In genomic region chrX:166172661-166173060, GRCm38 (mm10) we compare ENCODE assay signal across 12 mouse cellular contexts. TPM values are rescaled to one million over a fixed set of nuclear protein-coding genes. Genes with fewer than 3 reads are reported as not detected.
DNase-seq lines count a peak whose midpoint lies in the region; ATAC-seq and TF ChIP-seq lines count a peak whose summit lies in the region.
"Had no signal": no experiment of that assay in that cellular context is flagged by ENCODE, and none has a peak within 500 bp of the region (broad histone marks: within the 10 kb centered on the region; RNA-seq: fewer than 3 reads in every experiment).

No protein-coding gene starts in this region.

- no peaks in the 10 kb centered on the region for H3K9me3 ChIP-seq in liver, embryonic 11.5 days (ENCODE audit: control insufficient read depth, low read length)
- H3K9me3 ChIP-seq in forebrain, embryonic 16.5 days (ENCODE audit: control insufficient read depth, low read length), result no peaks in the 10 kb centered on the region

- H3K27me3 ChIP-seq in cerebellum, adult 2 months (ENCODE audit: control insufficient read depth, insufficient read depth, low read length), result no peaks in the 10 kb centered on the region
- H3K27me3 ChIP-seq in liver, embryonic 11.5 days (replicated peaks; ENCODE audit: control insufficient read depth, insufficient read depth, low read length), result no peaks in the 10 kb centered on the region
- no peaks in the 10 kb centered on the region for H3K27me3 ChIP-seq in forebrain, embryonic 16.5 days (replicated peaks; ENCODE audit: control insufficient read depth, insufficient read depth, low read length)

- H3K4me3 ChIP-seq in cerebellum, adult 2 months (replicated peaks; ENCODE audit: insufficient read depth, low read depth, low read length), result no peak overlapping the region
- H3K4me3 ChIP-seq in liver, embryonic 11.5 days (ENCODE audit: low read depth, low read length), result no peak overlapping the region
- no peak overlapping the region for H3K4me3 ChIP-seq in forebrain, embryonic 16.5 days (replicated peaks; ENCODE audit: low read length)
- H3K4me3 ChIP-seq: erythroblast, embryonic 14.5 days had no signal

- TF ChIP-seq CTCF in cerebellum, adult 2 months (IDR thresholded peaks at IDR 0.05; ENCODE audit: borderline replicate concordance, insufficient read depth, low read depth, low read length), result no peak

- peak overlapping the region; percentile 9; the same call in 1 of the 2 replicates for H3K4me2 ChIP-seq in liver, embryonic 11.5 days
- H3K4me2 ChIP-seq in forebrain, embryonic 16.5 days (ENCODE audit: low read length), result peak overlapping the region; percentile 25; the same call in 1 of the 2 replicates

- no peak for ATAC-seq in liver, embryonic 11.5 days (replicated peaks; ENCODE audit: low FRiP score)
- ATAC-seq in forebrain, embryonic 16.5 days, result peak; percentile 6; the same call in 1 of the 2 replicates

- 13% methylated on average over 3 of the region's 3 CpGs for WGBS in cerebellum, adult 2 months
- 70% methylated on average over 3 of the region's 3 CpGs for WGBS in liver, embryonic 11.5 days
- 28% methylated on average over 3 of the region's 3 CpGs for WGBS in forebrain, embryonic 16.5 days

- no peaks in the 10 kb centered on the region for H3K36me3 ChIP-seq in liver, embryonic 11.5 days (ENCODE audit: control insufficient read depth, insufficient read depth, low read length)
- H3K36me3 ChIP-seq in forebrain, embryonic 16.5 days (ENCODE audit: control insufficient read depth, insufficient read depth), result no peaks in the 10 kb centered on the region

- peak overlapping the region; percentile 38 for H3K27ac ChIP-seq in cerebellum, adult 2 months (ENCODE audit: insufficient read depth, low read length)
- no peak overlapping the region for H3K27ac ChIP-seq in liver, embryonic 11.5 days (ENCODE audit: low read depth, low read length)
- peak overlapping the region; percentile 65 for H3K27ac ChIP-seq in forebrain, embryonic 16.5 days (ENCODE audit: low read length)

- H3K9ac ChIP-seq in liver, embryonic 11.5 days (ENCODE audit: low read depth, low read length), result no peak overlapping the region
- no peak overlapping the region for H3K9ac ChIP-seq in forebrain, embryonic 16.5 days (replicated peaks; ENCODE audit: low read depth, low read length)

- peak; percentile 15 to 42 for DNase-seq in cerebellum, adult 2 months
- DNase-seq in cerebellum, postnatal 4 days (ENCODE audit: low spot score in 2 of 2), result no peak
- DNase-seq in liver, embryonic 11.5 days (ENCODE audit: low spot score), result no peak
- DNase-seq in liver, result no peak
- DNase-seq in Muller cell, postnatal 12 days (ENCODE audit: inconsistent ontology term), result peak; percentile 45
- no peak for DNase-seq in natural killer cell, adult 2 months (ENCODE audit: low spot score in 2 of 2)
- DNase-seq in urinary bladder, adult 18-20 months (ENCODE audit: low spot score in 2 of 2), result no peak
- DNase-seq: kidney, adult 18-20 months; right cerebral cortex, adult 18-20 months; thymus, adult 2 months had no signal

- no peak for TF ChIP-seq POLR2A in cerebellum, adult 2 months (IDR thresholded peaks at IDR 0.05; ENCODE audit: borderline replicate concordance, insufficient read depth, low read length)

- H3K4me1 ChIP-seq in cerebellum, adult 2 months (ENCODE audit: control insufficient read depth, insufficient read depth, low read length), result peaks cover 5% of the 10 kb centered on the region; the same call in 1 of the 2 replicates
- H3K4me1 ChIP-seq in liver, embryonic 11.5 days (replicated peaks; ENCODE audit: control insufficient read depth, insufficient read depth, low read length), result no peaks in the 10 kb centered on the region; the same call in 1 of the 2 replicates
- peaks cover 9% of the 10 kb centered on the region for H3K4me1 ChIP-seq in forebrain, embryonic 16.5 days (replicated peaks; ENCODE audit: control insufficient read depth, insufficient read depth, low read length)

RNA-seq across cellular contexts. Expression of gene Gemin8, which starts 2.4 kb away (rescaled TPM):
- polyA plus RNA-seq in cerebellum, adult 2 months (2012; rRNA removed), result 10.6 and 11.8 TPM in 2 replicates
- 15.1 and 15.5 TPM in 2 replicates for polyA plus RNA-seq in liver, embryonic 11.5 days (2014; fragmentation: Nextera tagmentation; extraction: Ambion mirVana)
- 9.2 and 9.7 TPM in 2 replicates for polyA plus RNA-seq in forebrain, embryonic 16.5 days (2015; fragmentation: Nextera tagmentation; extraction: Ambion mirVana)

Comparison
In these comparisons a context has a peak if more than half of its experiments do, and no peak if none do; other contexts are left out.
1. DNase-seq: peak in cerebellum, adult 2 months (2 of 2) and Muller cell, postnatal 12 days (single experiment); none in cerebellum, postnatal 4 days (0 of 2), liver, embryonic 11.5 days (single experiment), liver (single experiment), natural killer cell, adult 2 months (0 of 2) and urinary bladder, adult 18-20 months (0 of 2).